Mouse (Mus musculus): ENCODE measurements around the gene Ndufb6. TPM values are rescaled to one million over a fixed set of nuclear protein-coding genes. Genes with fewer than 3 reads are reported as not detected.

Ndufb6 gene
- polyA plus RNA-seq, 1 experiment from 2014 or later, result 294 TPM

DNA sequence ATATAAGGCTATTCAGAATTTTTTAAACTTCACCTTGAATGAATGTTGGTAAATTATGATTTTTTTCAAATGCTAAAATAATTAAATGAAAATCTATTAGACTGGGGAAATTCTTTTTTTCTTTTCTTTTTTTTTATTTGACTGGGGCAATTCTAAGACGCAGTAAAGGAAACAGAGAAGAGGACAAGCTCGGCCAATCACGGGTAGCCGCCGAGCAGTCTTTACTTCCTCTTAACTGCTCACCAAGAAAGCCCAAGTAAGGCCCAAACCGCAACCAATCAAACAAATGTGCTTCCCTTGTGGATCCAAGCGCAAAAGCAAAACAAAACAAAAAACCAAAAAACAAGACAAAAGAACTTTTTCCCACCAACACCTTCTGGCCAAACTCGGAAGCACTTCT lies 35.2 kb downstream of the Ndufb6 start:
- Histone ChIP-seq H3K27ac (ENCODE audit: low read depth) (no peak overlapping the region), H3K4me2 (ENCODE audit: low read depth, low read length) (no peak overlapping the region), H3K27me3 (ENCODE audit: insufficient read depth, low read length) (no peaks in the 10 kb centered on the region), H3K36me3 (replicated peaks; ENCODE audit: insufficient read depth, low read length) (no peaks in the 10 kb centered on the region), H3K9me3 (ENCODE audit: low read length) (no peaks in the 10 kb centered on the region), H3K4me3 (ENCODE audit: low read depth, low read length) (no peak overlapping the region), H3K9ac (replicated peaks) (no peak overlapping the region), H3K4me1 (ENCODE audit: insufficient read depth) (no peaks in the 10 kb centered on the region)
- TF ChIP-seq EP300 (IDR thresholded peaks at IDR 0.05; ENCODE audit: low read depth) (no peak), CTCF (IDR thresholded peaks at IDR 0.05; ENCODE audit: low read depth) (no peak)
- 29% methylated on average over 8 of the region's 8 CpGs for WGBS (ENCODE audit: insufficient replicate concordance)
- no peak for ATAC-seq
- DNase-seq, result no peak

DNA sequence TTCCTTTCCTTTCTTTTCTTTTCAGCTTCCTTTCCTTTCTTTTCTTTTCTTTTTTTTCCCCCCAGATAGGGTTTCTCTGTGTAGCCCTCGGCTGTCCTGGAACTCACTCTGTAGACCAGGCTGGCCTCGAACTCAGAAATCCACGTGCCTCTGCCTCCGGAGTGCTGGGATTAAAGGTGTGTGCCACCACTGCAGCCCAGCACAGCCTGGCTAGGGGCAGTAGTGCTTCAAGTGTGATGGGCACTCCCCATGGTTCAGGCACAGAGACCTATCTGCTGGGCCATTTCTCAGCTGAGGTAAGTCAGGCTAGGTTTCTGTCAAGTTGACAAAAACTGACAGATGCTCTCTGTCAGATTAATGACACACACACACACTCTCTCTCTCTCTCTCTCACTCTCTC lies 36.2 kb downstream of the Ndufb6 start:
- ATAC-seq (no peak), DNase-seq (no peak)
- Histone ChIP-seq H3K36me3 (replicated peaks; ENCODE audit: insufficient read depth, low read length) (no peaks in the 10 kb centered on the region), H3K4me2 (ENCODE audit: low read depth, low read length) (no peak overlapping the region), H3K9me3 (ENCODE audit: low read length) (no peaks in the 10 kb centered on the region), H3K4me1 (ENCODE audit: insufficient read depth) (peaks cover 3% of the 10 kb centered on the region), H3K9ac (replicated peaks) (no peak overlapping the region), H3K27me3 (ENCODE audit: insufficient read depth, low read length) (no peaks in the 10 kb centered on the region), H3K4me3 (ENCODE audit: low read depth, low read length) (no peak overlapping the region), H3K27ac (ENCODE audit: low read depth) (no peak overlapping the region)
- WGBS (ENCODE audit: insufficient replicate concordance), result 87% methylated on average over 4 of the region's 4 CpGs
- TF ChIP-seq EP300 (IDR thresholded peaks at IDR 0.05; ENCODE audit: low read depth) (no peak), CTCF (IDR thresholded peaks at IDR 0.05; ENCODE audit: low read depth) (no peak)

- Histone ChIP-seq H3K4me2 (ENCODE audit: low read depth, low read length) (no peak overlapping the region), H3K9me3 (ENCODE audit: low read length) (no peaks in the 10 kb centered on the region), H3K36me3 (replicated peaks; ENCODE audit: insufficient read depth, low read length) (no peaks in the 10 kb centered on the region), H3K9ac (replicated peaks) (no peak overlapping the region), H3K27ac (ENCODE audit: low read depth) (no peak overlapping the region), H3K27me3 (ENCODE audit: insufficient read depth, low read length) (no peaks in the 10 kb centered on the region), H3K4me1 (ENCODE audit: insufficient read depth) (peaks cover 7% of the 10 kb centered on the region), H3K4me3 (ENCODE audit: low read depth, low read length) (no peak overlapping the region)
- DNase-seq, result no peak
- WGBS (ENCODE audit: insufficient replicate concordance), result 51% methylated on average over 6 of the region's 6 CpGs
- TF ChIP-seq CTCF (IDR thresholded peaks at IDR 0.05; ENCODE audit: low read depth), result no peak
- no peak for TF ChIP-seq EP300 (IDR thresholded peaks at IDR 0.05; ENCODE audit: low read depth)
- ATAC-seq, result no peak
Measured at GRCm38 (mm10) chr4:40241928-40242327, 37.3 kb downstream of the Ndufb6 start.

- WGBS (ENCODE audit: insufficient replicate concordance), result 43% methylated on average over 5 of the region's 5 CpGs
- Histone ChIP-seq H3K36me3 (replicated peaks; ENCODE audit: insufficient read depth, low read length) (no peaks in the 10 kb centered on the region), H3K27me3 (ENCODE audit: insufficient read depth, low read length) (no peaks in the 10 kb centered on the region), H3K4me3 (ENCODE audit: low read depth, low read length) (peak overlapping the region; percentile 74), H3K4me2 (ENCODE audit: low read depth, low read length) (peak overlapping the region; percentile 90), H3K27ac (ENCODE audit: low read depth) (peak overlapping the region; percentile 87), H3K9ac (replicated peaks) (peak overlapping the region; percentile 73), H3K9me3 (ENCODE audit: low read length) (no peaks in the 10 kb centered on the region), H3K4me1 (ENCODE audit: insufficient read depth) (peaks cover 9% of the 10 kb centered on the region)
- DNase-seq, result no peak
- ATAC-seq, result peak; percentile 20
- TF ChIP-seq EP300 (IDR thresholded peaks at IDR 0.05; ENCODE audit: low read depth) (no peak), CTCF (IDR thresholded peaks at IDR 0.05; ENCODE audit: low read depth) (no peak)
Measured at GRCm38 (mm10) chr4:40240272-40240744, 38.9 kb downstream of the Ndufb6 start.

DNA sequence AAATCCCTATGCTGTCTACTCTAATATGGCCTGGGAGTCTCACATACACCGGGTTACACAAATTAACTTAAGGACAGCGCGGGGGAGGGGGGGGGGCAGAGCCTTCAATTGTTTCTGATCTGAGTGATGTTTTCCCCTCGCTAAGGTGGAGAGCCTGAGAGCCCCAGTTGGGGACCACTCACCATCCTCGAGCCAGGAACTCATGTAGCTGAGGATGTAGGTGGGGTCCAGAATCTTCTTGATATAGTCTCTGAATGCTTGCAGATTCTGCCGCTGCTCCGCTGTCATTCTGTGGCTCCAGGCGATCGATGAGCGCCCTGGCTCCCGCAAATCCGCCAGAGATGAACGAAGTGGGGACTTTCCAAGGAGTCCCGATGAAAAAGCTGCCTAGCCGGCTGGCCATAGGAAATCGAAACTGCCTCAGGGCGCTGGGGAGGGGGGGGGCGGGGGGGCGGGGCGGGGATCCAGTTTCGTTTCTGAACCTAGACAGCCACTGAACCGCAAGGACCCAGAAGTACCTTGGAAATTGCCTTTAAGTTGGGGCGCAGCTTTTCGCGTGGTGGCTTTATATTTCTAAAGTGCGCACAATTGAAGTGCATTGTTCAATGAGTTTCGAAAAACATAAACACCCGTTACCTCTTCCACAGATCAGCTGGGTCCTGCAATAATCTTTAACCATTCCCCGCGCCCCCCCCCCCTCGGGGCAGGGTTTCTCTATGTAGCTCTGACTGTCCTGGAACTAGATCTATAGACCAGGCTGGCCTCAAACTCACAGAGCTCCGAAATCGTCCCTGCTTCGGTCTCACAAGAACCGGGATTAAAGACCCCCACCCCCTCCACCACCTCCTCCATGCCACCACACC lies 39.6 kb downstream of the Ndufb6 start, which contains the start of gene Ddx58:
Ddx58 (minus strand) TSS at position 420 of the 863 bp plus-strand sequence.
- Histone ChIP-seq H3K27ac (ENCODE audit: low read depth) (peak within 1 kb of the TSS; percentile 87), H3K4me1 (ENCODE audit: insufficient read depth) (peaks cover 9% of the 10 kb centered on the region), H3K27me3 (ENCODE audit: insufficient read depth, low read length) (no peaks in the 10 kb centered on the region), H3K4me3 (ENCODE audit: low read depth, low read length) (peak within 1 kb of the TSS; percentile 74), H3K9ac (replicated peaks) (peak within 1 kb of the TSS; percentile 73), H3K4me2 (ENCODE audit: low read depth, low read length) (peak within 1 kb of the TSS; percentile 90), H3K36me3 (replicated peaks; ENCODE audit: insufficient read depth, low read length) (peaks cover 5% of the 10 kb centered on the region), H3K9me3 (ENCODE audit: low read length) (no peaks in the 10 kb centered on the region)
- DNase-seq (peak; percentile 80), ATAC-seq (peak; percentile 79)
- WGBS (ENCODE audit: insufficient replicate concordance), result 2% methylated on average over 35 of the region's 35 CpGs
- TF ChIP-seq EP300 (IDR thresholded peaks at IDR 0.05; ENCODE audit: low read depth) (no peak), CTCF (IDR thresholded peaks at IDR 0.05; ENCODE audit: low read depth) (no peak)

- peak; percentile 64 for DNase-seq
- peak; percentile 10; the same call in 1 of the 2 replicates for TF ChIP-seq EP300 (IDR thresholded peaks at IDR 0.05; ENCODE audit: low read depth)
- no peak for TF ChIP-seq CTCF (IDR thresholded peaks at IDR 0.05; ENCODE audit: low read depth)
- Histone ChIP-seq H3K4me3 (ENCODE audit: low read depth, low read length) (peak overlapping the region; percentile 74), H3K9me3 (ENCODE audit: low read length) (no peaks in the 10 kb centered on the region), H3K4me2 (ENCODE audit: low read depth, low read length) (peak overlapping the region; percentile 90), H3K36me3 (replicated peaks; ENCODE audit: insufficient read depth, low read length) (peaks cover 10% of the 10 kb centered on the region), H3K4me1 (ENCODE audit: insufficient read depth) (peaks cover 9% of the 10 kb centered on the region), H3K27me3 (ENCODE audit: insufficient read depth, low read length) (no peaks in the 10 kb centered on the region), H3K9ac (replicated peaks) (peak overlapping the region; percentile 73), H3K27ac (ENCODE audit: low read depth) (peak overlapping the region; percentile 87)
- WGBS (ENCODE audit: insufficient replicate concordance), result 2% methylated on average over 17 of the region's 17 CpGs
- peak; percentile 55 for ATAC-seq
Measured at GRCm38 (mm10) chr4:40238483-40239408, 40.5 kb downstream of the Ndufb6 start.

All from liver, postnatal 0 days (tissue).